Mouse (Mus musculus) neural tube, embryonic 13.5 days (tissue): ENCODE data around the gene Olfr648. TPM values are rescaled to one million over a fixed set of nuclear protein-coding genes. Genes with fewer than 3 reads are reported as not detected.

Source experiments
- ATAC-seq: fragments of 200-750 bp; cut with Nextera tagmentation; 2 replicates; pipeline ENCODE4 v1.8.0; 2017; ENCODE audit warnings: low read depth, mild to moderate bottlenecking, moderate TSS enrichment, moderate library complexity
- H3K27ac ChIP-seq: fragments of 300-500 bp; sonication (generic); replicated peaks from 2 replicates; pipeline ENCODE4 v1.5.1; 2015; ENCODE audit warnings: moderate library complexity, mild to moderate bottlenecking, inconsistent platforms
- H3K27me3 ChIP-seq: fragments of 300-500 bp; sonication (generic); 2 replicates; pipeline ENCODE4 v1.6.1; 2015; ENCODE audit warnings: mild to moderate bottlenecking, inconsistent platforms
- H3K36me3 ChIP-seq: fragments of 300-500 bp; sonication (generic); 2 replicates; pipeline ENCODE4 v1.6.1; 2015; ENCODE audit warnings: mild to moderate bottlenecking, inconsistent platforms
- H3K4me1 ChIP-seq: fragments of 300-500 bp; sonication (generic); replicated peaks from 2 replicates; pipeline ENCODE4 v1.6.1; 2015; ENCODE audit warnings: inconsistent platforms
- H3K4me2 ChIP-seq: fragments of 300-500 bp; sonication (generic); 2 replicates; pipeline ENCODE4 v1.6.1; 2015; ENCODE audit warnings: inconsistent platforms, mild to moderate bottlenecking, moderate library complexity
- H3K4me3 ChIP-seq: fragments of 300-500 bp; sonication (generic); 2 replicates; pipeline ENCODE4 v1.5.1; 2015; ENCODE audit warnings: mild to moderate bottlenecking, inconsistent platforms
- H3K9ac ChIP-seq: fragments of 300-500 bp; sonication (generic); 2 replicates; pipeline ENCODE4 v1.6.1; 2015; ENCODE audit warnings: moderate library complexity, mild to moderate bottlenecking, inconsistent platforms
- H3K9me3 ChIP-seq: fragments of 300-500 bp; sonication (generic); 2 replicates; pipeline ENCODE4 v1.6.1; 2016; ENCODE audit warnings: inconsistent platforms
- WGBS: fragments of 180-500 bp; shearing (Covaris S2); methylation state at CpG from one replicate; pipeline ENCODE4 v1.1.7; 2015; 5-methylcytosine and 5-hydroxymethylcytosine counted together
- polyA plus RNA-seq: library from polyadenylated mRNA; unstranded; fragments of >200 nt; fragmentation: Nextera tagmentation; extraction: Ambion mirVana; gene quantifications from 2 replicates; pipeline ENCODE4 v1.2.1, GENCODE M21; 2015

The Olfr648 gene
- polyA plus RNA-seq, 1 experiment from 2014 or later: 0.25 TPM

DNA sequence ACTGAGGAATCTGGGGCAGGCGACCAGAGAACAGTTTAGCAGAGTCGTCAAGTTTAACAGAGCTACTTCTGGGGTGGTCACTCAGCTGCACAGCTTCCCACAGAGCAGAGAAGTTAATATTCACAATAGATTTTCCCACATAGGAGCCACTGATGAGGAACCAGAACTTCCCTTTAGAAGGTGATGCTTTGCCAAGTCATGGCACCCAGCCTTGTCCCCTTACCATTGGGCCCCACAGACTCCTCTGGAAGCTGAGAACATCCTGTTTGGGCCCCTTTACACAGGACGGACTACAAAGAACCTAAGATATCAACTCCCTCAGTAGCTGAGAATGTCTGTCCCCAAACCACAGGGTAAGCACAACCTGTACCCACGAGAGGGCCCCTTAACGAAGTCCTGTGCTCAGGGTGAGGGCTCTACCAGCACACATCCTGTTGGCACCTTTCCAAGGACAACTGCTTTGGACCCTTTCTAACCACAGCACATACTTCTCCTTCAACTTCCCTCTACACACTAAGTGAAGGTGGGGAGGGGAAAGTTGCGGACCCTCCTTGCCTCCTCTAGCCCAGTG, 13.5 kb downstream of the Olfr648 start:
- Histone ChIP-seq H3K9me3 (no peaks in the 10 kb centered on the region), H3K27me3 (no peaks in the 10 kb centered on the region), H3K4me2 (no peak overlapping the region), H3K36me3 (no peaks in the 10 kb centered on the region), H3K4me1 (no peaks in the 10 kb centered on the region), H3K27ac (no peak overlapping the region), H3K9ac (no peak overlapping the region), H3K4me3 (no peak overlapping the region)
- ATAC-seq: no peak
- 78% methylated on average over 6 of the region's 6 CpGs for WGBS

DNA sequence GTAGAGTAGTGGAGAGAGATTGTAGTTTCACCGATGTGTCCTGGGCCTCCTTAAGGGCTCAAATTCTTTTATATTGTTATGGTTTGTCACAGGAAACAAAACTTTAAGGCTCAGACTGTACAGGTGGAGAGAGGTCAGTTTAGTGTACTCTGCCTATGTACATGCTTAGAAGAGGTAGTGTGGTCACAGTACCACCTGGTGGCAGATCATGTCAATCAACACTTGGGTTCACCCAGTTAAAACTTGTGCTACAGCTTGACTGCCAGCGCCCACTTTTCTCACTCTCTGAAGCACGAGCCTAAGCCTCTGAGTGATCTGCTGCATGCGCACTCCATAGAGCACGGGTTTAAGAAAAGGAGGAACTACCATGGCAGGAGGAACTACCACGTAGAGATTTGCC, 16.1 kb downstream of the Olfr648 start:
- 90% methylated on average over 6 of the region's 6 CpGs for WGBS

DNA sequence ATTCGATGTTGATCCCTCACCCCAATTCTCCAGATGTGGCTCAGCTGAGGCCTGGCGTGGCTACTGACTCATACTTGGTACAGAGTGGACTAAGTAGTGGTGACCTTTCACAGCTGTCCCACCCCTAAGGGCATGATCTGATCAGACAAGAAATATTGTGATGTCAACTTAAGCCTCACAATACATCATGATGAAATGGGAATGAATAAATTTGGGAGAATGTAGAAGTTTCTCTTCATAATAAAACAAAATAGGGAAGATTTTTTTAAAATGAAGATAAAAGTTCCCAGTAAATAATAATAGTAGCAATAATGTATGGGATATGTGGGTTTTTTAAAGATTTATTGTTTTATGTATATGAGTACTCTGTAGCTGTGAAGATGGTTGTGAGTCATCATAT, 32.7 kb downstream of the Olfr648 start, which contains the start of gene Ubqlnl:
Gene Ubqlnl (minus strand): TSS at position 101 of the 400 bp plus-strand sequence.
- ATAC-seq: no peak
- Histone ChIP-seq H3K36me3 (no peaks in the 10 kb centered on the region), H3K27me3 (no peaks in the 10 kb centered on the region), H3K4me1 (no peaks in the 10 kb centered on the region), H3K4me3 (no peak within 1 kb of the TSS), H3K4me2 (no peak within 1 kb of the TSS), H3K9ac (no peak within 1 kb of the TSS), H3K9me3 (no peaks in the 10 kb centered on the region), H3K27ac (no peak within 1 kb of the TSS)
- 89% methylated on average over 2 of the region's 2 CpGs for WGBS

More for the DNA sequence above, 16.1 kb downstream of the Olfr648 start:
- no peaks in the 10 kb centered on the region for H3K36me3 ChIP-seq
- ATAC-seq: no peak
- no peak overlapping the region for H3K9ac ChIP-seq
- H3K4me1 ChIP-seq: no peaks in the 10 kb centered on the region
- H3K4me2 ChIP-seq: no peak overlapping the region
- no peaks in the 10 kb centered on the region for H3K27me3 ChIP-seq
- no peaks in the 10 kb centered on the region for H3K9me3 ChIP-seq
- H3K4me3 ChIP-seq: no peak overlapping the region
- H3K27ac ChIP-seq: no peak overlapping the region

DNA sequence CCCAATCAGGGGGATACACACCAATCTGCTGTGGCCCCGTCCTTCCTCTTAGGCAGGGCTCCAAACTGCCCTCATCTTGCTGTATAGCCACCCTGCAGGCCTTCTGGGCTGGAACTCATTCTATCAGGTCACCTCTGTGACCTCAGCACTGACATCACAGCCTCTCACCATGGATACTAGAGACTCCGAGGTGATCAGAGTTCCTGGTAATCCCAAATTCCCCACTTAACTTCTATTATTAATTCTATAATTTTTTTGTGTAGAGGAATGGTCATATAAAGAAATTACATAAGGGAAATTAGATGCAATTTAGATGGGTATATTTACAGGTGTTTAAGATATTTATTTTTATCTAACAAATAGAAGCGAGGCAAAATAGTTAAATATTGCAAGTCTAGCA, 40.0 kb downstream of the Olfr648 start, which contains the start of gene Ubqln3:
Gene Ubqln3 (minus strand): TSS at position 101 of the 400 bp plus-strand sequence.
- Histone ChIP-seq H3K36me3 (no peaks in the 10 kb centered on the region), H3K27me3 (no peaks in the 10 kb centered on the region)
- 82% methylated on average over 3 of the region's 3 CpGs for WGBS

DNA sequence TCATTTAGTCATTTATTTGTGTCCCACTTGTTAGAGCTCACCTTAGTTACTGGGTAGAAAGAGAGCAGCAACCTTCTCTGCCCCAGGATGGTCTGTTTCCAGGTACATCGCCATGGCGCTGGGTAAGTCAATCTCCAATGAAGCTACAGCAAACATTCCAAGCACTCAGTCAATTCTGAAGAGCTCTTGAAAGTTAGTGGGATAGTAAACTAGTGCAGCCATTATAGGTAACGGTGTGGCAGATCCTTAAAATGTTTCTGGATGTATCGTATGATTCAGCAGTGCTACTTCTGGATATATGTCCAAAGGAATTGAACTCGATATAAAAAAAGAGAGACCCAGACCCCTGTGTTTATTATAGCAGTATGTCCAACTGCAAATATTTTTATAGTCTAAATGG, 45.9 kb downstream of the Olfr648 start, which contains the start of gene Olfr643:
Gene Olfr643 (minus strand): TSS at position 101 of the 400 bp plus-strand sequence.
- no peaks in the 10 kb centered on the region for H3K27me3 ChIP-seq
- H3K4me1 ChIP-seq: no peaks in the 10 kb centered on the region
- no peak within 1 kb of the TSS for H3K9ac ChIP-seq
- no peak within 1 kb of the TSS for H3K4me2 ChIP-seq
- no peaks in the 10 kb centered on the region for H3K36me3 ChIP-seq
- 90% methylated on average over 5 of the region's 5 CpGs for WGBS
- no peak for ATAC-seq
- H3K4me3 ChIP-seq: no peak within 1 kb of the TSS
- H3K9me3 ChIP-seq: no peaks in the 10 kb centered on the region
- H3K27ac ChIP-seq: no peak within 1 kb of the TSS

More for the DNA sequence above, 40.0 kb downstream of the Olfr648 start, which contains the start of gene Ubqln3:
- no peaks in the 10 kb centered on the region for H3K9me3 ChIP-seq
- H3K4me1 ChIP-seq: no peaks in the 10 kb centered on the region
- ATAC-seq: no peak
- H3K27ac ChIP-seq: no peak within 1 kb of the TSS
- H3K4me3 ChIP-seq: no peak within 1 kb of the TSS
- H3K4me2 ChIP-seq: no peak within 1 kb of the TSS
- no peak within 1 kb of the TSS for H3K9ac ChIP-seq

DNA sequence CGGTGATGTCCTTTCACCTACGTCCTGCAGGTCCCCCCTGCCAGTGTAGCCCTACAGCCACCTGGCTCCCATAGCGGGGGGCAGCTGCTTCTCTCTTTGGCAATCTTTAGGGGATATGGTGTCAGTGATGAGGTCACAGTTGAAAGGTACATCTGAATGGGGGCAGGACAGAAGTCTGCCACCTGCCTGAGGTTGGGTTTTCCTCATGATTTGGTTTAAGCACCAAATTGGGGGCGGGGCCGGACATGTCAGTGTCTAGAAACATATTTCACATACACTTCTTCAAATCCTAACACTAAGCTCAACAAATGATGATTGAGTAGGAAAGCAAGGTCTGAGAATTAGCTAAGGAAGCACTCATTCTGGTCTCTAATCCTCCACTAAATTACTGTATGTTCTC, 53.5 kb downstream of the Olfr648 start, which contains the start of gene Ubqln5:
Gene Ubqln5 (minus strand): TSS at position 101 of the 400 bp plus-strand sequence.
- Histone ChIP-seq H3K27me3 (no peaks in the 10 kb centered on the region), H3K4me2 (no peak within 1 kb of the TSS), H3K27ac (no peak within 1 kb of the TSS), H3K4me3 (no peak within 1 kb of the TSS), H3K36me3 (no peaks in the 10 kb centered on the region), H3K9me3 (no peaks in the 10 kb centered on the region), H3K9ac (no peak within 1 kb of the TSS), H3K4me1 (no peaks in the 10 kb centered on the region)
- ATAC-seq: no peak
- WGBS: 96% methylated on average over 5 of the region's 5 CpGs

Other genes with a start within 250 kb of the Olfr648 start
- gene Olfr632, start 249.0 kb downstream of the Olfr648 start, polyA plus RNA-seq: 0.08 TPM in 1 of 2 replicates, not detected in the other
- gene Olfr633, start 239.0 kb downstream of the Olfr648 start, polyA plus RNA-seq: not detected in 2 replicates
- not detected in 2 replicates for gene Olfr635, start 212.2 kb downstream of the Olfr648 start, polyA plus RNA-seq
- gene Olfr638, start 184.6 kb downstream of the Olfr648 start, polyA plus RNA-seq: not detected in 2 replicates
- not detected in 2 replicates for gene Olfr639, start 166.1 kb downstream of the Olfr648 start, polyA plus RNA-seq
- gene Olfr640, start 157.8 kb downstream of the Olfr648 start, polyA plus RNA-seq: not detected in 2 replicates
- gene Olfr641, start 147.9 kb downstream of the Olfr648 start, polyA plus RNA-seq: not detected in 2 replicates
- gene Olfr642, start 130.7 kb downstream of the Olfr648 start, polyA plus RNA-seq: not detected in 2 replicates
- gene 4930516K23Rik, start 121.9 kb downstream of the Olfr648 start, polyA plus RNA-seq: not detected in 2 replicates
- not detected in 2 replicates for gene Olfr644, start 111.5 kb downstream of the Olfr648 start, polyA plus RNA-seq
- gene Olfr645, start 97.9 kb downstream of the Olfr648 start, polyA plus RNA-seq: not detected in 2 replicates
- gene Olfr646, start 78.5 kb downstream of the Olfr648 start, polyA plus RNA-seq: not detected in 2 replicates
- not detected in 2 replicates for gene Ubqln5, start 53.6 kb downstream of the Olfr648 start, polyA plus RNA-seq
- not detected in 2 replicates for gene Olfr643, start 46.0 kb downstream of the Olfr648 start, polyA plus RNA-seq
- not detected in 2 replicates for gene Ubqln3, start 40.1 kb downstream of the Olfr648 start, polyA plus RNA-seq
- gene Ubqlnl, start 32.8 kb downstream of the Olfr648 start, polyA plus RNA-seq: not detected in 2 replicates
- gene Olfm5, start 18.6 kb downstream of the Olfr648 start, polyA plus RNA-seq: not detected in 2 replicates
- not detected in 2 replicates for gene Olfr649, start 12.6 kb upstream of the Olfr648 start, polyA plus RNA-seq
- 0.47 and 0.83 TPM in 2 replicates for gene Trim6, start 35.4 kb upstream of the Olfr648 start, polyA plus RNA-seq
- gene Trim34a, start 61.1 kb upstream of the Olfr648 start, polyA plus RNA-seq: 0.84 TPM in 2 replicates
- gene Trim5, start 104.7 kb upstream of the Olfr648 start, polyA plus RNA-seq: 0.08 and 0.14 TPM in 2 replicates
- gene Trim12a, start 132.1 kb upstream of the Olfr648 start, polyA plus RNA-seq: 2.3 and 3.1 TPM in 2 replicates
- not detected in 2 replicates for gene Trim34b, start 146.1 kb upstream of the Olfr648 start, polyA plus RNA-seq
- gene Trim12c, start 170.0 kb upstream of the Olfr648 start, polyA plus RNA-seq: 1.2 and 1.4 TPM in 2 replicates
- not detected in 2 replicates for gene Trim30b, start 186.5 kb upstream of the Olfr648 start, polyA plus RNA-seq
- gene Trim30c, start 217.4 kb upstream of the Olfr648 start, polyA plus RNA-seq: 0.25 TPM in 1 of 2 replicates, not detected in the other